Mouse (Mus musculus) ES-Bruce4 (cell line): ENCODE measurements at regions not wholly inside any gene's neighbourhood (a gene's known extent, or its start where the extent isn't known, plus 50 kb on each side); places are given as distances from the start of the nearest gene placed in this dataset.

ENCODE experiments used
- H3K27ac ChIP-seq: 2 replicates; pipeline ENCODE4 v1.5.1; 2012; ENCODE audit warnings: low read length, inconsistent platforms; ENCODE audit not compliant: insufficient read depth
- H3K27me3 ChIP-seq: 2 replicates; pipeline ENCODE4 v1.6.1; 2012; ENCODE audit warnings: mild to moderate bottlenecking, low read length, inconsistent platforms; ENCODE audit not compliant: control insufficient read depth, poor library complexity, insufficient read depth, severe bottlenecking
- H3K36me3 ChIP-seq: 2 replicates; pipeline ENCODE4 v1.6.1; 2012; ENCODE audit warnings: inconsistent platforms, mild to moderate bottlenecking, low read length, moderate library complexity; ENCODE audit not compliant: control insufficient read depth, poor library complexity, insufficient read depth, severe bottlenecking
- H3K4me1 ChIP-seq: one replicate; pipeline ENCODE4 v1.8.1; 2011; ENCODE audit warnings: low read length; ENCODE audit not compliant: control insufficient read depth, insufficient read depth
- H3K4me3 ChIP-seq: 2 replicates; pipeline ENCODE4 v1.5.1; 2011; ENCODE audit warnings: low read depth, mild to moderate bottlenecking, low read length
- H3K9ac ChIP-seq: 2 replicates; pipeline ENCODE4 v1.6.1; 2012; ENCODE audit warnings: low read depth, mild to moderate bottlenecking, inconsistent platforms; ENCODE audit not compliant: poor library complexity, severe bottlenecking
- H3K9me3 ChIP-seq: replicated peaks from 2 replicates; pipeline ENCODE4 v1.6.1; 2012; ENCODE audit warnings: mild to moderate bottlenecking, low read length, inconsistent platforms; ENCODE audit not compliant: control insufficient read depth, poor library complexity, insufficient read depth, severe bottlenecking
- CTCF ChIP-seq: IDR thresholded peaks from one replicate; pipeline ENCODE4 v1.8.1; 2011; ENCODE audit warnings: low read depth, low read length
- EP300 ChIP-seq: IDR thresholded peaks from 2 replicates; pipeline ENCODE4 v1.6.1; 2011; ENCODE audit warnings: low read depth, low read length; ENCODE audit not compliant: insufficient read depth
- POLR2A ChIP-seq: IDR thresholded peaks from one replicate; pipeline ENCODE4 v1.8.1; 2011; ENCODE audit warnings: low read length; ENCODE audit not compliant: insufficient read depth

GRCm38 (mm10) chr10:43676289-43676688, 98.2 kb downstream of the Cd24a start:
- H3K27ac ChIP-seq, result no peak overlapping the region
- H3K9me3 ChIP-seq, result no peaks in the 10 kb centered on the region
- H3K36me3 ChIP-seq, result no peaks in the 10 kb centered on the region
- TF ChIP-seq POLR2A (no peak), EP300 (no peak), CTCF (no peak)
- H3K9ac ChIP-seq, result no peak overlapping the region
- no peaks in the 10 kb centered on the region; the same call in 1 of the 2 replicates for H3K27me3 ChIP-seq
- no peak overlapping the region for H3K4me3 ChIP-seq
- H3K4me1 ChIP-seq, result no peaks in the 10 kb centered on the region

DNA sequence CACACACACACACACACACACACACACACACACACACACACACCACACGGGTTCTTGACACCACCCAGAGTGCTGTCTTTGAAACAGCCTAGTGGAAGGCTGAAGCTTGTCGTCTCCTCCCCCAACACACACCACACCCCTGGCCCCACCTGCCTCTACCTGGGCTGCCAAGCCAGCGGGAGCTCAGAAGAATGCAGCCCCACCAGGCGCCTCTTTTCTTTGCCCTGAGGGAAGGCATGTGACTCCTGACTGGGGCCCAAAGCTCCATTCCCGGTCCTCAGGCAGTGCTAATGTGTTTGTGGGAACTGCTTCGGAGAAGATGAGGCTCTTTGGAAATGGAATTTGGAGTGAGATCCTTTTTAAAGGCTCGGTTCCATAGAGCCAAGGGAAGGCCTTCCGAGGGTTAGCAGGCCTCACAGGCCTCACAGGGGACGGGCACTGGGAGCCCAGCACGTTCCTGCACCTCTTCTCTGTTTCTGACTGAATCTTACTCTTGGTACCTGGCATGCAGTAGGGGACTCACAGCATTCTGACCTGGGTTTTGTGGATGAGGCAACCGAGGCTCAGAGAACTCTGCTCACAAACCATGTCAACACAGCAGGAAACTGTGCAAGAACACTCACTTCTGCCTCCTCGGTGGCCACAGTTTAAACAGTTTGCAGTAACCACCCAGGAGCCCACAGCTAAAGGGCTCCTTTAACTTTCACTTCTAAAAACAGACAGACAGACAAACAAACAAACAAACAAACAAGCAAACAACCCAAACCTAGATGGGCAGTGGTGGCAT, 106.4 kb downstream of the Cd24a start:
- Histone ChIP-seq H3K9ac (no peak overlapping the region), H3K4me3 (no peak overlapping the region), H3K36me3 (no peaks in the 10 kb centered on the region), H3K4me1 (peaks cover 2% of the 10 kb centered on the region), H3K27ac (0 out of 2 replicates have a peak overlapping the region, but pooled peaks have one; percentile 3), H3K9me3 (no peaks in the 10 kb centered on the region), H3K27me3 (no peaks in the 10 kb centered on the region)
- TF ChIP-seq EP300 (peak; percentile 63), POLR2A (no peak), CTCF (no peak)

DNA sequence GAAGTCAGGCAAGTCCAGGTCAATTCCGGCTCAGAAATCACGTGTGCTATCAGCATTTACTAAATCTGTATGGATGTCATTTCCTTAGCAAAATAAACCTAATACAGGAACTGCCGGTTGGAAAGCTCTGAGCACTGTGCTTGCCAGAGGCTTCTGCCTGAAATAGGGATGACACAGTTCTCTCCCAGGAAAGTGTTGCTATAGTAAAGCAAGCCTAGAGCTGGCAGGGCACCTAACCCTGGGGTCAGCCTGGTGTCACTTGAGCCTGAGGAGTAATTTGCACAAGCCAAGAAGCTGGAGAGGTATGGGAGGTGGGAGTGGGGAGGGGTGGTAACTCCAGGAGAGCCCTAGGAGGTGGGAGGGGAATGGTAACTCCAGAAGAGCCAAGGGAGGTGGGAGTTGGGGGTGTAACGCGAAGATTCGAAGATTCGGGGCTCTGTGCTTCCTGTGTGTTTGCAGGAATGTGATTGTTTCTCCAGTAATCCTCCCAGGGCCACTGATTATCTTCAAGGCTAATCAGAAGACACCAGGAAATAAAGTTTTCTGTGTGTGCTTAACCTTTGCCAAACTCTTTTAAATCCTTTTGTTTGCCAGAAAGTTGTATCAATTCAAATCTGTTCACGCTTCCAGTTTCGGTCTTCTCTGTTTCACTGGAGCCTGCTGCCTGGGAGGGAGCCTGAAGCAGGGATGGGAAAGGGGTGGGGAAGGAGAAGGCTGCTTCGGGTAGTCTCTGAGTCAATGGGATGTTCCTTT, 111.3 kb downstream of the Cd24a start:
- H3K36me3 ChIP-seq, result no peaks in the 10 kb centered on the region
- no peak overlapping the region for H3K27ac ChIP-seq
- H3K4me1 ChIP-seq, result peaks cover 2% of the 10 kb centered on the region
- TF ChIP-seq CTCF, result no peak
- no peak for TF ChIP-seq POLR2A
- TF ChIP-seq EP300, result no peak
- no peaks in the 10 kb centered on the region for H3K27me3 ChIP-seq
- no peak overlapping the region for H3K9ac ChIP-seq
- no peaks in the 10 kb centered on the region for H3K9me3 ChIP-seq
- H3K4me3 ChIP-seq, result no peak overlapping the region

GRCm38 (mm10) chr10:43689914-43690316, 111.8 kb downstream of the Cd24a start:
- H3K9ac ChIP-seq, result no peak overlapping the region

GRCm38 (mm10) chr10:43693974-43694373, 115.9 kb downstream of the Cd24a start:
- Histone ChIP-seq H3K9me3 (no peaks in the 10 kb centered on the region), H3K9ac (no peak overlapping the region), H3K36me3 (no peaks in the 10 kb centered on the region), H3K4me3 (no peak overlapping the region), H3K27ac (no peak overlapping the region), H3K27me3 (no peaks in the 10 kb centered on the region), H3K4me1 (no peaks in the 10 kb centered on the region)
- no peak for TF ChIP-seq EP300
- no peak for TF ChIP-seq CTCF
- no peak for TF ChIP-seq POLR2A

More at GRCm38 (mm10) chr10:43689914-43690316, 111.8 kb downstream of the Cd24a start:
- no peaks in the 10 kb centered on the region for H3K27me3 ChIP-seq
- no peaks in the 10 kb centered on the region for H3K9me3 ChIP-seq
- TF ChIP-seq EP300, result no peak
- TF ChIP-seq POLR2A, result no peak
- no peak for TF ChIP-seq CTCF
- H3K36me3 ChIP-seq, result no peaks in the 10 kb centered on the region
- peaks cover 2% of the 10 kb centered on the region for H3K4me1 ChIP-seq
- H3K27ac ChIP-seq, result no peak overlapping the region
- H3K4me3 ChIP-seq, result no peak overlapping the region

- H3K4me3 ChIP-seq, result no peak overlapping the region
- no peaks in the 10 kb centered on the region for H3K27me3 ChIP-seq
- H3K9ac ChIP-seq, result no peak overlapping the region
- H3K36me3 ChIP-seq, result no peaks in the 10 kb centered on the region
- H3K27ac ChIP-seq, result no peak overlapping the region
- no peaks in the 10 kb centered on the region for H3K9me3 ChIP-seq
- H3K4me1 ChIP-seq, result no peaks in the 10 kb centered on the region
- TF ChIP-seq CTCF, result no peak
- no peak for TF ChIP-seq POLR2A
- no peak for TF ChIP-seq EP300
Measured at GRCm38 (mm10) chr10:43694508-43694907, 116.4 kb downstream of the Cd24a start.
